Mouse (Mus musculus) embryonic facial prominence, embryonic 15.5 days (tissue): ENCODE measurements around the gene Mageb16. TPM values are rescaled to one million over a fixed set of nuclear protein-coding genes. Genes with fewer than 3 reads are reported as not detected.

Experiments
- ATAC-seq: fragments of 200-750 bp; cut with Nextera tagmentation; 2 replicates; pipeline ENCODE4 v1.8.0; 2017; ENCODE audit warnings: low read depth, moderate TSS enrichment; ENCODE audit not compliant: insufficient number of reproducible peaks, low FRiP score, low TSS enrichment
- H3K27ac ChIP-seq: fragments of 300-500 bp; sonication (generic); replicated peaks from 2 replicates; pipeline ENCODE4 v1.5.1; 2015; ENCODE audit warnings: mild to moderate bottlenecking, inconsistent platforms
- H3K27me3 ChIP-seq: fragments of 300-500 bp; sonication (generic); 2 replicates; pipeline ENCODE4 v1.6.1; 2015; ENCODE audit warnings: inconsistent platforms
- H3K36me3 ChIP-seq: fragments of 300-500 bp; sonication (generic); 2 replicates; pipeline ENCODE4 v1.6.1; 2015; ENCODE audit warnings: mild to moderate bottlenecking, inconsistent platforms
- H3K4me1 ChIP-seq: fragments of 300-500 bp; sonication (generic); 2 replicates; pipeline ENCODE4 v1.6.1; 2015; ENCODE audit warnings: inconsistent platforms
- H3K4me2 ChIP-seq: fragments of 300-500 bp; sonication (generic); replicated peaks from 2 replicates; pipeline ENCODE4 v1.6.1; 2015; ENCODE audit warnings: mild to moderate bottlenecking, inconsistent platforms
- H3K4me3 ChIP-seq: fragments of 300-500 bp; sonication (generic); replicated peaks from 2 replicates; pipeline ENCODE4 v1.5.1; 2015; ENCODE audit warnings: mild to moderate bottlenecking, inconsistent platforms
- H3K9ac ChIP-seq: fragments of 300-500 bp; sonication (generic); 2 replicates; pipeline ENCODE4 v1.6.1; 2015; ENCODE audit warnings: inconsistent platforms
- H3K9me3 ChIP-seq: fragments of 300-500 bp; sonication (generic); replicated peaks from 2 replicates; pipeline ENCODE4 v1.6.1; 2016; ENCODE audit warnings: inconsistent platforms
- WGBS: fragments of 180-500 bp; shearing (Covaris S2); methylation state at CpG from one replicate; pipeline ENCODE4 v1.1.7; 2015; 5-methylcytosine and 5-hydroxymethylcytosine counted together
- polyA plus RNA-seq: library from polyadenylated mRNA; unstranded; fragments of >200 nt; fragmentation: Nextera tagmentation; extraction: Ambion mirVana; gene quantifications from 2 replicates; pipeline ENCODE4 v1.2.1, GENCODE M21; 2015

Gene Mageb16
- 0.09 and 0.20 TPM in 2 replicates for polyA plus RNA-seq

DNA sequence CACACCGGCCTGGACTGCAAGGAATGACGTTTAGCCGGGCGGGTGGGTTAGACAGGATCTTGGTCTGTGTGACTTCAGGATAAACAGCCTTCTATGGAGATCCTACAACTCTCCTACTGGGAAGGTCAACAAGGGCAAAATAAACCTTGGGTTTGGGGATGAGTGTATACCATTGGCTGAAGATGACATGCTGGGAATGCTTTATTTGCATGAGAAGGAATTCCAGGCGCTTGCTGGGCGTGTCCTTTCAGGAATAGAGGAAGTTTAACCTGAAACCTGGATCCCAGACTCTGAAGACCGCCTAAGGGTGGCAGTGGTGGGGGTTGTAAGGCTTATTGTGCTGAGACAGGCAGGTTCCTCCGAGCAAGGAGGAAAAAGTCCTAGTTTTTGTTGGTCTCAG lies at the start of gene Mageb16:
Gene Mageb16, minus strand, starts transcription at position 25 of the 400 bp plus-strand sequence.
- H3K9me3 ChIP-seq: no peaks in the 10 kb centered on the region
- no peak for ATAC-seq
- no peak within 1 kb of the TSS for H3K4me3 ChIP-seq
- 63% methylated on average over 8 of the region's 8 CpGs for WGBS
- no peak within 1 kb of the TSS for H3K27ac ChIP-seq
- H3K4me1 ChIP-seq: no peaks in the 10 kb centered on the region
- H3K27me3 ChIP-seq: no peaks in the 10 kb centered on the region
- no peaks in the 10 kb centered on the region for H3K36me3 ChIP-seq
- no peak within 1 kb of the TSS for H3K9ac ChIP-seq
- H3K4me2 ChIP-seq: no peak within 1 kb of the TSS

DNA sequence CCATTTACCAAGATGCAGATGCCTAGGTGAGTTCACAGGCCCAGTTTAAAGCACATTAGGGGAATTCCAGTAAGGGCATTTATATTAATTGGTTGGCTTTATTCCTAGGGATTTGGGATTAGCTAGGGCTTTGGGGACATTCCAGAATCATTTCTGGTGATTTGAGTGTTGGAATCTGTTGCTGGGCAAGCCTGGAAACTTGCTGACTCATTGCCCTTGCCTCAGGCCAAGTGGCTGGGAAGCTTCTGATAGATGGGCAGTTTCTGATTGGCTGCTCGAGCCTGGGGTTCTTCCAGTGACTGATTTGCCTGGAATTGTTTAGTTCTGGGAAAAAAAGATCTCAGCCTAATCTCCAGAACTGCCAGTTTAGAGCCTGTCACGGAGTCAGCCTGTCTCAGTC lies 20.1 kb downstream of the Mageb16 start:
- no peaks in the 10 kb centered on the region for H3K27me3 ChIP-seq
- no peak overlapping the region for H3K4me2 ChIP-seq
- H3K36me3 ChIP-seq: no peaks in the 10 kb centered on the region
- H3K27ac ChIP-seq: no peak overlapping the region
- ATAC-seq: no peak
- no peak overlapping the region for H3K9ac ChIP-seq
- WGBS: 20% methylated on average over 2 of the region's 2 CpGs
- H3K9me3 ChIP-seq: no peaks in the 10 kb centered on the region
- H3K4me1 ChIP-seq: no peaks in the 10 kb centered on the region
- no peak overlapping the region for H3K4me3 ChIP-seq

DNA sequence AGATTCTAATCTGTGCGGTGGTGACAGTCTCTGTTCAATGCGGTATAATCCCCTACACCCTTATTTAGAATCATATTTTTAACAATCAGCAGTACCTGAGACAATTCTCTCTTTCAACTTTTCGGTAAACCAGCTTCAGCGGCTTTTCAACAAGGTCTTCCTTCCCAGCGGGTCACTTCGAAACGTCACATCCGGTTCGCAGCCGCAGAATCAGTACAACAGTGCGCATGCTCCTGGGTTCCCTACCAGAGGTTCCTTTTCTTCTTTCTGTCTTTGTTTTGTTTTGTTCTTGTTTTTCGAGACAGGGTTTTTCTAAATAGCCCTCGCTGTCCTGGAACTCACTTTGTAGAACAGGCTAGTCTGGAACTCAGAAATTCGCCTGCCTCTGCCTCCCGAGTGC lies 35.8 kb downstream of the Mageb16 start:
- H3K36me3 ChIP-seq: no peaks in the 10 kb centered on the region
- H3K27ac ChIP-seq: no peak overlapping the region
- no peak overlapping the region for H3K4me3 ChIP-seq
- no peak overlapping the region for H3K4me2 ChIP-seq
- WGBS: 92% methylated on average over 15 of the region's 15 CpGs
- ATAC-seq: no peak
- H3K27me3 ChIP-seq: no peaks in the 10 kb centered on the region
- H3K9me3 ChIP-seq: no peaks in the 10 kb centered on the region
- H3K4me1 ChIP-seq: no peaks in the 10 kb centered on the region
- H3K9ac ChIP-seq: no peak overlapping the region

GRCm38 (mm10) chrX:79606462-79606861 lies 64.8 kb downstream of the Mageb16 start:
- Histone ChIP-seq H3K27ac (no peak overlapping the region), H3K4me1 (no peaks in the 10 kb centered on the region), H3K4me3 (no peak overlapping the region), H3K27me3 (no peaks in the 10 kb centered on the region), H3K36me3 (no peaks in the 10 kb centered on the region), H3K9me3 (no peaks in the 10 kb centered on the region), H3K9ac (no peak overlapping the region), H3K4me2 (no peak overlapping the region)
- 74% methylated on average over 2 of the region's 2 CpGs for WGBS
- ATAC-seq: no peak

Other genes with a start within 250 kb of the Mageb16 start
- 0.83 and 1.1 TPM in 2 replicates for gene Gm7173, start 154.2 kb downstream of the Mageb16 start, polyA plus RNA-seq